Mouse (Mus musculus) lung, postnatal 0 days (tissue): ENCODE data around the gene Cplx2.

ENCODE experiments used
- CTCF ChIP-seq: IDR thresholded peaks from 2 replicates; pipeline ENCODE4 v1.5.1; 2016; ENCODE audit warnings: antibody characterized with exemption, mild to moderate bottlenecking
- EP300 ChIP-seq: IDR thresholded peaks from 2 replicates; pipeline ENCODE4 v1.6.1; 2016; ENCODE audit warnings: antibody characterized with exemption, mild to moderate bottlenecking, control low read depth

GRCm38 (mm10) chr13:54331825-54332675, 39.1 kb upstream of the Cplx2 start:
- TF ChIP-seq CTCF, result no peak
- no peak for TF ChIP-seq EP300
